Mouse (Mus musculus) spleen, postnatal 14 days (tissue): ENCODE data around the gene Ace.

ENCODE experiments used
- DNase-seq, 2 experiments: peaks; one replicate each; pipeline ENCODE4 v3.0.0; 2021 to 2022; ENCODE audit warnings: low spot score in 2 of 2

The Ace gene

GRCm38 (mm10) chr11:105944770-105945672 lies 22.7 kb upstream of the Ace start:
- DNase-seq: no peak

GRCm38 (mm10) chr11:105946694-105947154 lies 21.0 kb upstream of the Ace start:
- DNase-seq: no peak

GRCm38 (mm10) chr11:105948255-105948654 lies 19.5 kb upstream of the Ace start:
- DNase-seq: no peak

- no peak for DNase-seq
Measured at GRCm38 (mm10) chr11:105950519-105950918, 17.2 kb upstream of the Ace start.

GRCm38 (mm10) chr11:105951601-105952044 lies 16.1 kb upstream of the Ace start:
- DNase-seq: no peak

- no peak for DNase-seq
Measured at GRCm38 (mm10) chr11:105952111-105952510, 15.6 kb upstream of the Ace start.

GRCm38 (mm10) chr11:105952911-105953386 lies 14.8 kb upstream of the Ace start, which contains the start of gene Cyb561:
TSS of gene Cyb561 (minus strand) at chr11:105953336.
- no peak for DNase-seq

GRCm38 (mm10) chr11:105953402-105953801 lies 14.3 kb upstream of the Ace start:
- no peak for DNase-seq

- no peak for DNase-seq
Measured at GRCm38 (mm10) chr11:105955815-105956430, 11.8 kb upstream of the Ace start.

- no peak for DNase-seq
Measured at GRCm38 (mm10) chr11:105957501-105957900, 10.2 kb upstream of the Ace start.

- DNase-seq: no peak
Measured at GRCm38 (mm10) chr11:105958566-105958965, 9.2 kb upstream of the Ace start.

- no peak for DNase-seq
Measured at GRCm38 (mm10) chr11:105959355-105959754, 8.4 kb upstream of the Ace start.

GRCm38 (mm10) chr11:105964691-105965090 lies 3.1 kb upstream of the Ace start:
- DNase-seq: no peak

GRCm38 (mm10) chr11:105966288-105966687 lies 1.5 kb upstream of the Ace start:
- DNase-seq: no peak

GRCm38 (mm10) chr11:105968948-105969347 lies 1.2 kb downstream of the Ace start:
- DNase-seq: no peak

GRCm38 (mm10) chr11:105969516-105969915 lies 1.8 kb downstream of the Ace start:
- no peak for DNase-seq

- no peak for DNase-seq
Measured at GRCm38 (mm10) chr11:105974593-105974992, 6.8 kb downstream of the Ace start.

- no peak for DNase-seq
Measured at GRCm38 (mm10) chr11:105975050-105975449, 7.3 kb downstream of the Ace start.

- DNase-seq: no peak
Measured at GRCm38 (mm10) chr11:105975636-105976035, 7.9 kb downstream of the Ace start.

GRCm38 (mm10) chr11:105978232-105978631 lies 10.5 kb downstream of the Ace start:
- no peak for DNase-seq

- DNase-seq: no peak
Measured at GRCm38 (mm10) chr11:105978634-105979033, 10.9 kb downstream of the Ace start.

- no peak for DNase-seq
Measured at GRCm38 (mm10) chr11:105984452-105984851, 16.7 kb downstream of the Ace start.

- no peak for DNase-seq
Measured at GRCm38 (mm10) chr11:105987446-105987845, 19.7 kb downstream of the Ace start.
